Mouse (Mus musculus) heart, embryonic 12.5 days (tissue): Measurements from ENCODE around the gene Rbm7. TPM values are rescaled to one million over a fixed set of nuclear protein-coding genes. Genes with fewer than 3 reads are reported as not detected.
A peak's percentile ranks its signal among the peaks of the same experiment; 100 is the strongest.

Source experiments
- ATAC-seq: fragments of 200-750 bp; cut with Nextera tagmentation; 2 replicates; pipeline ENCODE4 v1.8.0; 2017; ENCODE audit warnings: moderate TSS enrichment, moderate library complexity; ENCODE audit not compliant: insufficient number of reproducible peaks, low FRiP score
- H3K27ac ChIP-seq: fragments of 300-500 bp; sonication (generic); 2 replicates; pipeline ENCODE4 v1.5.1; 2016; ENCODE audit warnings: mild to moderate bottlenecking, moderate library complexity; ENCODE audit not compliant: poor library complexity, severe bottlenecking
- H3K27me3 ChIP-seq: fragments of 300-500 bp; sonication (generic); replicated peaks from 2 replicates; pipeline ENCODE4 v1.6.1; 2016; ENCODE audit warnings: mild to moderate bottlenecking, moderate library complexity
- H3K36me3 ChIP-seq: fragments of 300-500 bp; sonication (generic); 2 replicates; pipeline ENCODE4 v1.6.1; 2016; ENCODE audit warnings: mild to moderate bottlenecking, moderate library complexity
- H3K4me1 ChIP-seq: fragments of 300-500 bp; sonication (generic); replicated peaks from 2 replicates; pipeline ENCODE4 v1.6.1; 2016; ENCODE audit warnings: mild to moderate bottlenecking
- H3K4me2 ChIP-seq: fragments of 300-500 bp; sonication (generic); 2 replicates; pipeline ENCODE4 v1.6.1; 2016; ENCODE audit warnings: mild to moderate bottlenecking, moderate library complexity
- H3K4me3 ChIP-seq: fragments of 300-500 bp; sonication (generic); 2 replicates; pipeline ENCODE4 v1.5.1; 2016; ENCODE audit warnings: mild to moderate bottlenecking
- H3K9ac ChIP-seq: fragments of 300-500 bp; sonication (generic); 2 replicates; pipeline ENCODE4 v1.6.1; 2016; ENCODE audit warnings: mild to moderate bottlenecking, moderate library complexity
- H3K9me3 ChIP-seq: fragments of 300-500 bp; sonication (generic); replicated peaks from 2 replicates; pipeline ENCODE4 v1.6.1; 2016; ENCODE audit warnings: mild to moderate bottlenecking, moderate library complexity
- WGBS: fragments of 180-500 bp; shearing (Covaris S2); methylation state at CpG from one replicate; pipeline ENCODE4 v1.1.7; 2016; 5-methylcytosine and 5-hydroxymethylcytosine counted together
- polyA plus RNA-seq: library from polyadenylated mRNA; unstranded; fragments of >200 nt; fragmentation: Nextera tagmentation; extraction: Ambion mirVana; gene quantifications from 2 replicates; pipeline ENCODE4 v1.2.1, GENCODE M21; 2016

Gene Rbm7
- polyA plus RNA-seq, 1 experiment from 2014 or later: 86.0 TPM

DNA sequence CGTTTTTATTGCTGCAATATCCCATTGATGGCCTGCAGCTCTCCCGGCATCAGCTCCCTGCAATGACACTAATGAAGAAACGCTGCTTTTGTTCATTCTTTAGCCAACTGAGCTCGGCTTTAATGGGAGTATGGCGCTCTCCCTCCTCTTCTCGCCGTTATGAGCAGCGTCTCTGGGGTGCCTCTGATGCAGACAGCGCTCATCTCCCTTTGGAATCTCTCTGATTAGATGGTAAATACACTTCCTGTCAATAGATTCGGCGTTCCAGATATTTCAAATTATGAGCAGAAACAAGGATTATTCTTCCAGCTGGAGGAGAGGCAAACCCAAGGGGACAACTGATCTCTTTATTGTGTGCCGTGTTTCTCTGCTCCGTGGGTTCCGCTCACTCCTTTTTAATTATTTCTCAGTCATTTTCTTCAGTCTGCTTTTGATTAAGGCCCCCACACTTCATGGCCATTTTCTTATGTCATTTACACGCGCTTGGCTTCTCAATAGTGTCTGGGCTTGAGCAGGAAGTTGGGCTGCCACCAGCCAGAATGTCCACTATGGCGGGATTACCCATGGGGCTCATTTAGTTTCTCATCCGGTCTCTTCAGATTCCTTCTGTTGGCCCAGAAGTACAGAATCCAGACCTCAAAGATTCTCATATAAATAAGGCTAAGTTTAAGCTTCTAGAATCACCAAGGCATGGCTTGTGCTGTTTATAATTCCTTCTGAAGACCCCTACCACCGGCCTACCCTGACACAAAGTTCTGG is 22.5 kb upstream of the Rbm7 start:
- Histone ChIP-seq H3K36me3 (no peaks in the 10 kb centered on the region), H3K4me1 (peaks cover 11% of the 10 kb centered on the region), H3K27me3 (0 out of 2 replicates have a peak, but pooled peaks cover 3% of the 10 kb centered on the region), H3K4me3 (no peak overlapping the region), H3K27ac (no peak overlapping the region), H3K9me3 (no peaks in the 10 kb centered on the region), H3K9ac (no peak overlapping the region), H3K4me2 (no peak overlapping the region)
- ATAC-seq: no peak
- 78% methylated on average over 19 of the region's 19 CpGs for WGBS

DNA sequence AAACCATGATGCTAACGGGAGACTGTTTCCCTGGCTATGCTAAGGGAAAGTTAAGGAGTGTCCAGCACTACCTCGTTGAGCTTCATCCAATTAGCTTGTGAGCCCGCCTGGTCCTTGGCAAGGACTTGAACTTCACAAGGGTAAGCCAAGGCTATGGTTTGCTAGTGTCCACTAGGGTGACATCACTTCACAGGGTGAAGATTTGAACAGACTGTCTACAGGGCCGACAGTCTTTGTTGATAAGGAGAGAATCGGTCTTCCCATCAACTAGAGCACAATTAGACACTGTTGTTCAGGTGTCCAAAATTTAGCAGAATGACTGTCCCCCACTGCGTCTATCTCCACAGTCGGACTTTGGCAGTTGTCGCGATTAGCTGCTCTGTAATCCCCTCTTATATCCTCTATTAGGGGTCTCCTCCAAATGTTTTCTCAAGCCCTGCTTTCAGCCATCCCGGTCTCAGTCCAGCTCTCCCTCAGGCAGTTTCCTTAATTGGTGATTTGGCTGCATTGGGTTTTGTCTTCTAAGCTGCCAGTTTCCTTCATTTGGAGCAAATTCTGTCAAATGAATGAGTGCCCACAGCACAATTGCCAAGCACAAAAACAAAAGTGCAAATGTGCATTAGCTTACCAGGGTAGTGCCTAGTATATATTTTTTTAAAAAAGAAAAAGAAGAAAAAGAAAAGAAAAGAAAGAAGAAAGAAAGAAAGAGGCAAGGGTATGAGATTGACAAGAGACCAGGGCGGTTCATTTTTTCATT is 21.7 kb upstream of the Rbm7 start:
- Histone ChIP-seq H3K9me3 (no peaks in the 10 kb centered on the region), H3K36me3 (no peaks in the 10 kb centered on the region), H3K27ac (no peak overlapping the region), H3K4me2 (no peak overlapping the region), H3K4me3 (no peak overlapping the region), H3K4me1 (peaks cover 11% of the 10 kb centered on the region), H3K27me3 (0 out of 2 replicates have a peak, but pooled peaks cover 3% of the 10 kb centered on the region), H3K9ac (no peak overlapping the region)
- no peak for ATAC-seq
- 79% methylated on average over 11 of the region's 11 CpGs for WGBS

DNA sequence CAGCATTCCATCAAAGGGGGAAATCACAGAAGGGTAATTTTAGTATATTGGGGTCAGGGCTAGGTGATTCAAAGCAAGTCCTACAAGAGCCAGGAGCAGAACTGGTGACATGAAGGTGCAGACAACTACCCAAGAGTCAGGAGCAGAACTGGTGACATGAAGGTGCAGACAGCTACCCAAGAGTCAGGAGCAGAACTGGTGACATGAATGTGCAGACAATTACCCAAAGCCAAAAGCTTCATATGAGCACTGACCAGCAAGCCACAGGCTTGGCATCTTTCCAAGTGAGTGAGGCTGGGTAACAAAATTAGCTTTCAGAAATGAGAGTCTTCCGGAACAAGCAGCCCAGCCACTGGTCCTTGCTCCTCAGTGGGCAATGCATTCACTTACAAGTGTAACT is 20.2 kb upstream of the Rbm7 start:
- H3K4me3 ChIP-seq: no peak overlapping the region
- H3K9ac ChIP-seq: no peak overlapping the region
- peak; percentile 82 for ATAC-seq
- H3K36me3 ChIP-seq: no peaks in the 10 kb centered on the region
- H3K27ac ChIP-seq: peak overlapping the region; percentile 75
- H3K4me1 ChIP-seq: peaks cover 11% of the 10 kb centered on the region
- H3K4me2 ChIP-seq: no peak overlapping the region
- 0 out of 2 replicates have a peak, but pooled peaks cover 3% of the 10 kb centered on the region for H3K27me3 ChIP-seq
- no peaks in the 10 kb centered on the region for H3K9me3 ChIP-seq
- 34% methylated on average over 1 of the region's 1 CpGs for WGBS

DNA sequence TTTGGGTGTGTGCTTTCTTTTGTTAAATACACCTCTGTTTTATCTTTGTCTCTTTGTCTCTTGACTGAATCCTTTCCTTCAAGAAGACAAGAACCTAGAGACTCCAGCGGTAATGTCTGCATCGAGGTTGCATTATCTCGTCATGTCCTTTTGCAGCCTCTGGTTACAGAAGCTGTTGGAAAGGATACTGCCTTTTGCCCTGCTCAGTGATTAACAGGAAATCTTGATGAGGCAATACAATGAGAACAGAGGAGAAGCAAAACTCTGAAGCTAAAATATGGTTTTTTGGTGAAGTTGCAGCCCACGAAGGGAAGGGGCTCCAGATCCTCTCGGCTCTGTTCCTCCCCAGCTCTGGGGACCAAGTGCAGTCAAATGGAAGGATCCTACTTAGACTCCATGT is 15.0 kb upstream of the Rbm7 start:
- H3K9me3 ChIP-seq: 0 out of 2 replicates have a peak, but pooled peaks cover 3% of the 10 kb centered on the region
- no peak overlapping the region for H3K4me3 ChIP-seq
- no peak overlapping the region for H3K27ac ChIP-seq
- no peak overlapping the region for H3K4me2 ChIP-seq
- WGBS: 77% methylated on average over 5 of the region's 5 CpGs
- no peak for ATAC-seq
- 0 out of 2 replicates have a peak, but pooled peaks cover 5% of the 10 kb centered on the region for H3K27me3 ChIP-seq
- no peaks in the 10 kb centered on the region for H3K36me3 ChIP-seq
- H3K9ac ChIP-seq: no peak overlapping the region
- 0 out of 2 replicates have a peak, but pooled peaks cover 4% of the 10 kb centered on the region for H3K4me1 ChIP-seq

DNA sequence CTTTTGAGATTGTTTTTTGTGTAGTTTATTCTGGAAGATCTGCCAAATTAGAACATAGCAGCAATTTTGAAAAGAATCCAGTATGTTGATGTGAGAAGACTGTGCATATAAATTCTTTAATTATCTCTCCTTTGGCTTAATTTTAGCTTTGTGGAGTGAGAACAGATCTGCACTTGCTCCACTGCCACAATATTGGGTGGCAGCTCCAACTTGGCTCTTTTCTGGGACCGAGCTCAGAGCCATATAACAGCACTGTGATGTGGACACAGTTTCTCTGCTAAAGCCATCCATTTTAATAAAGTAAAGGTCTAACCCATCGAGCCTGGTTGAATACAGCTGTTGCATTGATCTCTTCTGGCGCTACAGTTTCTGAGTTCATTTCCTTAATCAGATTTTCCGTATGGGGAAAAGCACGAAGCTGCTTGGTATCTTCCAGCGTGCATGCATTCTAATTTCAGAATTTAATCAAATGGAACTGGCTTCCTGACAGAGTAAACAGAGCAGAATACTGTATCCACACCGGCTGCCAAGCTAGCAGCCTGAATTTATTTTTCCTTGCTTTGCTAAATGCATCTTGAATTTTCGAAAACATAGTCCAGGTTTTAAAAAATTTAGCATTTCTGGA is 9.8 kb upstream of the Rbm7 start:
- Histone ChIP-seq H3K27me3 (peaks cover 11% of the 10 kb centered on the region; the same call in 1 of the 2 replicates), H3K9me3 (0 out of 2 replicates have a peak, but pooled peaks cover 3% of the 10 kb centered on the region), H3K4me3 (no peak overlapping the region), H3K9ac (no peak overlapping the region), H3K27ac (no peak overlapping the region), H3K36me3 (no peaks in the 10 kb centered on the region), H3K4me2 (no peak overlapping the region), H3K4me1 (no peaks in the 10 kb centered on the region)
- 61% methylated on average over 8 of the region's 8 CpGs for WGBS
- ATAC-seq: no peak

DNA sequence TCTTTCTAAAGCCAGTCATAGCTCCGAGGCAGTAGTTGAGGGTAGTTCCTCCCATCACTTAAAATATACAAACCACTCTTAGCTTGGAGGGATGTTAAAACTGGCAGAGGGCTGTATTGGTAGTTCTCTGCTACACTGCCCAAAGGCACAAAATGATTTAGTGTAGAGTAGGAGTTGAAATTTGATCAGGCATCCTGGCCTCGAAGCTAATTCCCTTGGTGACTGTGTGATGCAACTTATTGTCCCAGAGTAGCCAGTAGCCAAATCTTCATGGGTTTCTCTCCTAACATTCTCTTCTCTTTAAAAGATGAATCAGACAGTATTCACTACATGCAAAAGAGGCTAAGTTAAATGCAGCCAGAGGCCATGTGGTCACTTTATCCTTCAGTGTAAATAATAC is 7.9 kb upstream of the Rbm7 start:
- Histone ChIP-seq H3K4me3 (no peak overlapping the region), H3K4me2 (no peak overlapping the region), H3K36me3 (no peaks in the 10 kb centered on the region), H3K27ac (no peak overlapping the region), H3K9me3 (no peaks in the 10 kb centered on the region), H3K9ac (no peak overlapping the region), H3K27me3 (peaks cover 18% of the 10 kb centered on the region; the same call in 1 of the 2 replicates), H3K4me1 (no peaks in the 10 kb centered on the region)
- ATAC-seq: no peak
- WGBS: 68% methylated on average over 2 of the region's 2 CpGs

DNA sequence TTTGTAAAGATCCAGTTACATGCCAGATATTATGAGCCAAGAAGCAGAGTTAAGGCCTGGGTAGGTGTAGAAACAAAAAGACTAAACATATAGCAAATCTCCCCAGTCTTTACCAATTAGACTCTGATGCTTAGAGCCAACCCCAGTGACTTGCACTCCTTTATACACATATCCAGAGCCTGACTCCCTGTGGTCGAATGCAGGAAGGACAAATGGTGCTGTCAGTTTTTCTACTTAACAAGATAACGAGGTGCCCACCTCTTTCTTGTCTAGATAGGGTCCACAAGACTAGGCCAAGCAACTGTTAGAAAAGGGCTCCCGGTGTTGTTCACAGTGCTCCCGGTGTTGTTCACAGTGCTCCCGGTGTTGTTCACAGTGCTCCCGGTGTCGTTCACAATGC is 6.1 kb upstream of the Rbm7 start:
- ATAC-seq: no peak
- H3K4me3 ChIP-seq: no peak overlapping the region
- H3K9me3 ChIP-seq: no peaks in the 10 kb centered on the region
- H3K36me3 ChIP-seq: no peaks in the 10 kb centered on the region
- WGBS: 70% methylated on average over 7 of the region's 7 CpGs
- H3K27me3 ChIP-seq: peaks cover 18% of the 10 kb centered on the region; the same call in 1 of the 2 replicates
- H3K4me2 ChIP-seq: no peak overlapping the region
- no peak overlapping the region for H3K27ac ChIP-seq
- H3K4me1 ChIP-seq: no peaks in the 10 kb centered on the region; the same call in 1 of the 2 replicates
- no peak overlapping the region for H3K9ac ChIP-seq

DNA sequence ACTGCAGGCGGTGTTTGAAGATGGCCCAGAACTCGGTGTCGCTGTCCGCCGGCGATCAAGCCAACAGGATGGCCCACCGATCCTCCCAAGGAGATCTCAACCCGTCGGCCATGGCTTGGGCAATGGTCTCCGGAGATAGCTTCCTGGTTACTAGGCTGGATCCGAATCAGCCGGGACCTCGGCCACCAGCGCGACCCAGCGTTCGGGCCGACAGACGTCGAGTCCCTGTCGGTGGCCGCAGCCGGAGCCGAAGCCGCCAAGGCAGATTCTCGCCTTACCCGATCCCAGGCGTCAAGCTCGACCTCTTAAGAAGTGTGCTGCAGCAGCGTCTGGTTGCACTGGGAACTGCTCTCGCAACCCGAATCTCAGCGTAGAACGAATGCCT is 441 bp upstream of the Rbm7 start:
- Histone ChIP-seq H3K9me3 (no peaks in the 10 kb centered on the region), H3K36me3 (peaks cover 23% of the 10 kb centered on the region), H3K4me2 (peak overlapping the region; percentile 83), H3K27ac (peak overlapping the region; percentile 91), H3K27me3 (0 out of 2 replicates have a peak, but pooled peaks cover 12% of the 10 kb centered on the region), H3K9ac (peak overlapping the region; percentile 96), H3K4me1 (peaks cover 20% of the 10 kb centered on the region), H3K4me3 (peak overlapping the region; percentile 97)
- peak; percentile 65; the same call in 1 of the 2 replicates for ATAC-seq
- 4% methylated on average over 34 of the region's 34 CpGs for WGBS

DNA sequence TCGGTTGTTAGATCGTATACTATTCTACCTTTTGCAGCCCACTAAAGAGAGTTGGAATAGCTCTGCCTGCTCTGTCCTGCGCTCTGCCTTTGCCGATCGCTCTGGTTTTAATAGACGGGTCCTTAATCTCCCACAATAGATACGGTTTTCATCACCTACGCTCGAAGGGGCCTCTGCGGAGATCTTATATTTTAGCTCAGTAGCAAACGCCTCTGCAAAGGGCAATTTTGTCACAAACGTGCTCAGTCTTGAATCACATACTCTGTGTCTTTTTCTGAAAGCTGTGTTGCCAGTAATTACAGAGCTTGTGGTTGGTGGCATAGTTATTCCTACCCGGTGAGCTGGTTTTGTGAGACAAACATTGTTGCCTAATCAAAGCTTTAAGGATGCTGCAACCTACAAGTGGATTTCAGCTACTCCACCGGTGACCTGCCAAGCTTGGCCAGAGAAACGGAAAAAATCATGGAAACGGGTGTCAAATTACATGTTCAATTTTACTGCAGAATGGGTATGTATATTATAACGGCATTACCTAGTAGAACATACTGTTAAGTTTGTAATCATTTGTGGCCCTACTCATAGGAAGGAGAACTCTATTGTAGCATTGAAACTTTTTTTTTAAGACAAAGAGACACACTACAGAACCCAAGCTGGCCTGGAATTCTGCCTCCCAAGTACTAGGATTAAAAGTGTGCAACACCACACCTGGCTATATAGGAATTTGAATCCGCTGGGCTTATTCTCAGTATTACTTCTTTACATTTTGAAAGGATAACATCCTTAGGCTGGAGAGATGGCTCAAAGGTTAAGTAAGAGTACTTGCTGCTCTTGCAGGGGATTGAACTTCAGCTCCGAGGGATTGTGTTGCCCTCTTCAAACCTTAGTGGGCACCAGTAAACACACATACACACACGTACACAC is 13.6 kb downstream of the Rbm7 start:
- ATAC-seq: no peak
- 26% methylated on average over 20 of the region's 20 CpGs for WGBS
- Histone ChIP-seq H3K27me3 (no peaks in the 10 kb centered on the region), H3K4me2 (peak overlapping the region; percentile 93), H3K9me3 (no peaks in the 10 kb centered on the region), H3K4me3 (peak overlapping the region; percentile 79), H3K9ac (peak overlapping the region; percentile 57; the same call in 1 of the 2 replicates), H3K36me3 (peaks cover 19% of the 10 kb centered on the region), H3K4me1 (peaks cover 12% of the 10 kb centered on the region), H3K27ac (no peak overlapping the region)

DNA sequence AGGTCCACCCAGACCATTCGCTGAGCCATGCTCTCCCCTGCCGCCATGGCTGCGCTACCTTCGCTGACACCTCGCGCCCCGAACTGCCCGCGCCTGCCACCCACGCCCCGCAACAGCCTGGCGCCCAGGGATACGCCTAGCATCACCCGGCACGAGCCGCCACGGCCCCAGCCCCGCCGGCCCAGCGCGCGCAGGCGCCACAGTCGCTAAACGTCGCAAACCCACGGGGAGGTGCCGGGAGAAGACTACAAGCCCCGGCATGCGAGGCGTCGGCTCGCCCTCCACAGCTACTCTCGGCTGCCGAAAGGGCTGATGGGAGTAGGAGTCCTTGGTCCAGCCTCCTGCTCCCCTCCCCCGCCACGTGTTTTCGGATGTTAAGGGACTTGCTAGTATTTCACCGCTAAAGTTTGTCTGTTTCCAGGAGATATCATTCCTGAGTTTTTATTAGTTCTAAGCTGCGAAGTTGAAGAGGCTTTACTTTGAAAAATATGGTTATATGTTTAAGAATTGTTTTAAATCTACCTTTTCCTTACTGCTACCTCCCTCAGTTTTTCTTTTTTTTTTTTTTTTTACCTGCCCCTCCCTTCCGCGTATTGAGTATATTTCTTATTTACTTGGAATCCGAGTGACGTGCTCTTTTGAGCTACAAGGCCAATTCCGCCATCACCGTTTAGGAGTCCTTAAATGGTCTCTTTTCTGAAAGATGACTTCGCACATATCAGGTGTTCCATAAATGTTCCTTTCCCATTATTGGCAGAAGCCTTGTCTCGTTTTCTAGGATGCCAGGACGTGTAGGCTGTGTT is 14.5 kb downstream of the Rbm7 start, which contains the start of gene Rexo2:
Rexo2 (minus strand) TSS at position 213 of the 803 bp plus-strand sequence.
- peaks cover 12% of the 10 kb centered on the region for H3K4me1 ChIP-seq
- 1% methylated on average over 49 of the region's 49 CpGs for WGBS
- no peaks in the 10 kb centered on the region for H3K27me3 ChIP-seq
- no peaks in the 10 kb centered on the region for H3K9me3 ChIP-seq
- peaks cover 22% of the 10 kb centered on the region for H3K36me3 ChIP-seq
- peak within 1 kb of the TSS; percentile 92 for H3K9ac ChIP-seq
- peak within 1 kb of the TSS; percentile 93 for H3K4me2 ChIP-seq
- H3K4me3 ChIP-seq: peak within 1 kb of the TSS; percentile 79
- ATAC-seq: peak; percentile 97
- H3K27ac ChIP-seq: no peak within 1 kb of the TSS
